Comparison of ENCODE assay signal across 10 mouse cellular contexts in the genomic region with DNA sequence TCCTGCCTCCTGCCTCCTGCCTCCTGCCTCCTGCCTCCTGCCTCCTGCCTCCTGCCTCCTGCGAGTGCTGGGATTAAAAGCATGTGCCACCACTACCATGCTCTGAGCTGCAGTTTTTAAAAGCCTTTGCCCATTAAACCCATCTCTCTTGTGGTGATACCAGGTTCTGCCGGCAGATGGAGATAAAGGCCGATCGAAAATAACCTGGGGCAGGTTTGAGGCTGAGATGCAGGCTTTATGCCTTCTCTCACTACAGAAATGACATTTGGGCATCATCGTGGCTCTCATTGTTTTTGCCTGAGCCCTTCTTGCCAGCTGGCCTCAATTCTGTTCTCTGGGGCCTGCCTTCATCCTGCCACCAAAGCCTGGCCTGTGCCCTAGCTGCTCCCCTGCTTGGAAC. TPM values are rescaled to one million over a fixed set of nuclear protein-coding genes. Genes with fewer than 3 reads are reported as not detected.
A peak's percentile ranks its signal among the peaks of the same experiment; 100 is the strongest.
DNase-seq lines count a peak whose midpoint lies in the region; ATAC-seq and TF ChIP-seq lines count a peak whose summit lies in the region.
"Had no signal": no experiment of that assay in that cellular context is flagged by ENCODE, and none has a peak within 500 bp of the region (broad histone marks: within the 10 kb centered on the region; RNA-seq: fewer than 3 reads in every experiment).

No protein-coding gene starts in this region.

- no peak overlapping the region for H3K9ac ChIP-seq in kidney, embryonic 14.5 days (ENCODE audit: low read depth, low read length)

- peak; percentile 78 for DNase-seq in kidney, adult 18-20 months
- peak; percentile 73 for DNase-seq in MN1 (ENCODE audit: low spot score)
- DNase-seq in c-Kit-positive CD71-positive TER-119-positive erythroid progenitor cells, embryonic 14.5 days (ENCODE audit: low spot score) = peak; percentile 38
- DNase-seq in left cerebral cortex, adult 11 months (ENCODE audit: low spot score) = peak; percentile 38

- no peaks in the 10 kb centered on the region for H3K9me3 ChIP-seq in kidney, embryonic 14.5 days (ENCODE audit: control insufficient read depth, low read length)
- H3K9me3 ChIP-seq: megakaryocyte, embryonic 14.5 days had no signal

- H3K4me3 ChIP-seq in kidney, embryonic 14.5 days (ENCODE audit: low read length) = no peak overlapping the region
- no peak overlapping the region for H3K4me3 ChIP-seq in olfactory bulb, adult 2 months (ENCODE audit: insufficient read depth, low read depth, low read length)
- H3K4me3 ChIP-seq: megakaryocyte, embryonic 14.5 days had no signal

- no peak overlapping the region for H3K4me2 ChIP-seq in kidney, embryonic 14.5 days (replicated peaks; ENCODE audit: low read depth, low read length)

- ATAC-seq in kidney, embryonic 14.5 days (ENCODE audit: low FRiP score, low TSS enrichment) = no peak
- peak; percentile 82 for ATAC-seq in frontal cortex, adult (ENCODE audit: low TSS enrichment)
- ATAC-seq in monocyte, adult 5-6 weeks (replicated peaks; ENCODE audit: insufficient number of reproducible peaks, low FRiP score, low TSS enrichment, poor library complexity, severe bottlenecking) = no peak

- H3K27ac ChIP-seq in kidney, embryonic 14.5 days (ENCODE audit: low read depth, low read length) = no peak overlapping the region
- no peak overlapping the region for H3K27ac ChIP-seq in olfactory bulb, adult 2 months (ENCODE audit: insufficient read depth, low read depth, low read length)

- WGBS in kidney, embryonic 14.5 days = 3% methylated on average over 5 of the region's 5 CpGs
- WGBS in olfactory bulb, adult 2 months = 5% methylated on average over 5 of the region's 5 CpGs

- peaks cover 17% of the 10 kb centered on the region for H3K4me1 ChIP-seq in kidney, embryonic 14.5 days (ENCODE audit: control insufficient read depth, insufficient read depth, low read length)
- H3K4me1 ChIP-seq in olfactory bulb, adult 2 months (ENCODE audit: control insufficient read depth, insufficient read depth, low read length) = peaks cover 10% of the 10 kb centered on the region

- no peaks in the 10 kb centered on the region for H3K36me3 ChIP-seq in kidney, embryonic 14.5 days (ENCODE audit: control insufficient read depth, insufficient read depth, low read length)

- no peaks in the 10 kb centered on the region; the same call in 1 of the 2 replicates for H3K27me3 ChIP-seq in kidney, embryonic 14.5 days (ENCODE audit: control insufficient read depth, insufficient read depth, low read length)

- no peak for TF ChIP-seq POLR2A in olfactory bulb, adult 2 months (IDR thresholded peaks at IDR 0.05; ENCODE audit: insufficient read depth, low read depth, low read length)

- peak; percentile 29; the same call in 1 of the 2 replicates for TF ChIP-seq CTCF in olfactory bulb, adult 2 months (IDR thresholded peaks at IDR 0.05; ENCODE audit: insufficient read depth, low read depth, low read length)

RNA-seq across cellular contexts. Expression of a gene that starts 14.2 kb away (rescaled TPM):
- not detected in 2 replicates for polyA plus RNA-seq in kidney, embryonic 14.5 days (2014; fragmentation: Nextera tagmentation; extraction: Ambion mirVana)
- polyA plus RNA-seq in olfactory bulb, adult 2 months (2012; ENCODE audit: insufficient read depth, insufficient read length, low replicate concordance, missing spikeins) = not detected in 2 replicates
- not detected in 3 replicates for total RNA-seq in monocyte, adult 5-6 weeks (2017)
- polyA plus RNA-seq: frontal cortex, adult 2 months had no signal

RNA-seq across cellular contexts. Expression of a gene that starts 26.6 kb away (rescaled TPM):
- not detected in 2 replicates for polyA plus RNA-seq in kidney, embryonic 14.5 days (2014; fragmentation: Nextera tagmentation; extraction: Ambion mirVana)
- not detected in 2 replicates for polyA plus RNA-seq in olfactory bulb, adult 2 months (2012; ENCODE audit: insufficient read depth, insufficient read length, low replicate concordance, missing spikeins)
- not detected in 3 replicates for total RNA-seq in monocyte, adult 5-6 weeks (2017)

RNA-seq across cellular contexts. Expression of a gene that starts 34.9 kb away (rescaled TPM):
- 0.37 TPM in 2 replicates for polyA plus RNA-seq in kidney, embryonic 14.5 days (2014; fragmentation: Nextera tagmentation; extraction: Ambion mirVana)
- polyA plus RNA-seq in olfactory bulb, adult 2 months (2012; ENCODE audit: insufficient read depth, insufficient read length, low replicate concordance, missing spikeins) = not detected in 2 replicates
- total RNA-seq in monocyte, adult 5-6 weeks (2017) = not detected in 3 replicates

RNA-seq across cellular contexts. Expression of a gene that starts 35.4 kb away (rescaled TPM):
- polyA plus RNA-seq in kidney, embryonic 14.5 days (2014; fragmentation: Nextera tagmentation; extraction: Ambion mirVana) = 51.1 and 62.2 TPM in 2 replicates
- not detected in 2 replicates for polyA plus RNA-seq in olfactory bulb, adult 2 months (2012; ENCODE audit: insufficient read depth, insufficient read length, low replicate concordance, missing spikeins)
- 0.10 to 0.75 TPM in 2 of 3 replicates, not detected in the other for total RNA-seq in monocyte, adult 5-6 weeks (2017)

RNA-seq across cellular contexts. Expression of a gene that starts 39.7 kb away (rescaled TPM):
- polyA plus RNA-seq in kidney, embryonic 14.5 days (2014; fragmentation: Nextera tagmentation; extraction: Ambion mirVana) = not detected in 2 replicates
- not detected in 2 replicates for polyA plus RNA-seq in olfactory bulb, adult 2 months (2012; ENCODE audit: insufficient read depth, insufficient read length, low replicate concordance, missing spikeins)
- total RNA-seq in monocyte, adult 5-6 weeks (2017) = not detected in 3 replicates
- polyA plus RNA-seq: frontal cortex, adult 2 months had no signal
